Comparison of ENCODE assay signal across 8 mouse cellular contexts in genomic region chr11:97146724-97147123, GRCm38 (mm10). TPM values are rescaled to one million over a fixed set of nuclear protein-coding genes. Genes with fewer than 3 reads are reported as not detected.
DNase-seq lines count a peak whose midpoint lies in the region; ATAC-seq and TF ChIP-seq lines count a peak whose summit lies in the region.

No protein-coding gene starts in this region.

- in situ Hi-C loops in ES-E14 (cut with MboI; ENCODE audit: low sequenced_read_pairs in 2 of 2, unreplicated experiment in 2 of 2) = no loop called here

- peak; percentile 88 for TF ChIP-seq CTCF in lung, adult 2 months (IDR thresholded peaks at IDR 0.05; ENCODE audit: insufficient read depth, low read length)

- no peaks in the 10 kb centered on the region; the same call in 1 of the 2 replicates for H3K36me3 ChIP-seq in ES-E14 (ENCODE audit: control insufficient read depth, insufficient read depth, low read length, poor library complexity, severe bottlenecking)

- ATAC-seq in activated CD4-positive, CD25-positive, alpha-beta regulatory T cell, adult 4 months = no peak

- no peak overlapping the region for H3K27ac ChIP-seq in ES-E14 (ENCODE audit: insufficient read depth, low read depth, low read length, poor library complexity, severe bottlenecking)

- no peaks in the 10 kb centered on the region for H3K9me3 ChIP-seq in ES-E14 (ENCODE audit: control insufficient read depth, insufficient read depth, low read depth, low read length)

- TF ChIP-seq POLR2A in lung, adult 2 months (IDR thresholded peaks at IDR 0.05; ENCODE audit: borderline replicate concordance, extremely low read depth, low read depth, low read length) = no peak

- H3K4me1 ChIP-seq in ES-E14 (ENCODE audit: control insufficient read depth in 2 of 2, insufficient read depth in 2 of 2, low read length in 2 of 2, poor library complexity in 1 of 2) = peaks cover under 1 to 29% of the 10 kb centered on the region in 2 experiments; a peak in 3 of 4 replicates
- peaks cover 12% of the 10 kb centered on the region; the same call in 1 of the 2 replicates for H3K4me1 ChIP-seq in lung, adult 2 months (ENCODE audit: control insufficient read depth, insufficient read depth, low read length)

- 7% methylated on average over 8 of the region's 8 CpGs for WGBS in lung, adult 2 months

- peak overlapping the region; percentile 1 to 9; a peak in 1 of 4 replicates for H3K4me3 ChIP-seq in ES-E14 (ENCODE audit: insufficient read depth in 1 of 2, low read depth in 1 of 2, low read length in 2 of 2, poor library complexity in 1 of 2, severe bottlenecking in 1 of 2)
- no peak overlapping the region for H3K4me3 ChIP-seq in lung, adult 2 months (replicated peaks; ENCODE audit: extremely low read depth, low read depth, low read length)

- no peak overlapping the region for H3K9ac ChIP-seq in ES-E14 (ENCODE audit: insufficient read depth, low read depth, low read length, poor library complexity, severe bottlenecking)

- DNase-seq in B cell, adult 2 months = peak; percentile 90
- peak; percentile 82 for DNase-seq in ES-E14 (ENCODE audit: low read depth, low spot score)
- peak; percentile 84 for DNase-seq in cerebellum, adult 9-10 months
- peak; percentile 42 for DNase-seq in gastrocnemius, postnatal 25 days
- peak; percentile 51 to 85 for DNase-seq in kidney, postnatal 36 days
- peak; percentile 80 for DNase-seq in lung, adult 2 months
- DNase-seq in skeletal muscle tissue, adult 2 months (ENCODE audit: low read depth, low spot score) = peak; percentile 43

TF ChIP-seq in ES-E14, 5 proteins besides CTCF, POLR2A, EP300 and RAD21:
- TF ChIP-seq ZC3H11A (IDR thresholded peaks at IDR 0.05; ENCODE audit: borderline replicate concordance, low read depth, low read length) (no peak), HCFC1 (IDR thresholded peaks at IDR 0.05; ENCODE audit: borderline replicate concordance, insufficient read depth, low read length) (no peak), CHD2 (IDR thresholded peaks at IDR 0.05; ENCODE audit: low read depth, low read length) (no peak), ZNF384 (IDR thresholded peaks at IDR 0.05; ENCODE audit: low read depth, low read length) (no peak), MAFK (IDR thresholded peaks at IDR 0.05; ENCODE audit: insufficient read depth, low read depth, low read length) (no peak)

RNA-seq across cellular contexts. Expression of gene Tbkbp1, which starts 4.6 kb away (rescaled TPM):
- total RNA-seq in ES-E14 (2012; rRNA removed) = 3.5 and 4.5 TPM in 2 replicates
- total RNA-seq in gastrocnemius, postnatal 25 days (2021) = 1 to 10 TPM; 4.6 to 4.9 TPM
- 55.8 and 85.1 TPM in 2 replicates for polyA plus RNA-seq in lung, adult 2 months (2012; rRNA removed)
- under 1 TPM in 1 of 2 experiments, not detected in 1; 0.37 TPM for polyA plus RNA-seq in activated CD4-positive, CD25-positive, alpha-beta regulatory T cell, adult 4 months (2017; shearing (Covaris generic))

RNA-seq across cellular contexts. Expression of gene Tbx21, which starts 31.6 kb away (rescaled TPM):
- total RNA-seq in ES-E14 (2012; rRNA removed) = 0.27 and 0.32 TPM in 2 replicates
- under 1 TPM; 0.41 to 0.86 TPM for total RNA-seq in gastrocnemius, postnatal 25 days (2021)
- polyA plus RNA-seq in lung, adult 2 months (2012; rRNA removed) = 1.9 and 3.0 TPM in 2 replicates
- 1 to 10 TPM; 4.5 to 5.6 TPM for polyA plus RNA-seq in activated CD4-positive, CD25-positive, alpha-beta regulatory T cell, adult 4 months (2017; shearing (Covaris generic))

RNA-seq across cellular contexts. Expression of gene Kpnb1, which starts 41.0 kb away (rescaled TPM):
- 272 and 369 TPM in 2 replicates for total RNA-seq in ES-E14 (2012; rRNA removed)
- 10 to 100 TPM; 48.9 to 53.5 TPM for total RNA-seq in gastrocnemius, postnatal 25 days (2021)
- 18.7 and 32.0 TPM in 2 replicates for polyA plus RNA-seq in lung, adult 2 months (2012; rRNA removed)
- 10 to 100 TPM; 28.8 to 40.6 TPM for polyA plus RNA-seq in activated CD4-positive, CD25-positive, alpha-beta regulatory T cell, adult 4 months (2017; shearing (Covaris generic))
